Mouse (Mus musculus): ENCODE results near the gene Cers6.

- TF ChIP-seq CTCF (IDR thresholded peaks at IDR 0.05; ENCODE audit: borderline replicate concordance, control insufficient read depth, extremely low read depth, insufficient read depth, low read length, poor library complexity) (no peak), POLR2A (IDR thresholded peaks at IDR 0.05; ENCODE audit: control insufficient read depth, extremely low read depth, insufficient read depth, low read length, poor library complexity) (no peak)
These were observed 157.9 kb downstream of the Cers6 start for GRCm38 (mm10) chr2:69019026-69019565.
